Mouse (Mus musculus): Measurements from ENCODE around the gene Nop53.

Gene Nop53

DNA sequence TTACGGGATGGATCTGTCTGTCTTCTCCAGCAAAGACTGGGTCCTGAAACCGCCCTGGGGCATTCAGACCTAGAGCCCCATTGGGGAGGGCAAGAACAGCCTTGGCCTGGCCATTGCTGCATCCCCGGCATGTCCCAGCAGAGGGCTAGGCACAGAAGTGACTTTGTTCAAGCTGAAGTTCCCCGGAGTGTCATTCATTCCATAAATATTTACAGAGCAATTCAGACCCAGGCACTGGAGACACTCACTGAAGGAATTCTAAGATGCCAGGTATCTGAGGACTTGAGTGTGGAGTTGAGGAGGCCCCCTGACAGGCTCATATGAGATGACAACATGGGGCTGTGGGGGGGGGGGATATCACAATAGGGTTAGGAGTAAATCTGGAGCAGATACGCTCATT lies 10.3 kb upstream of the Nop53 start:
- DNase-seq (ENCODE audit: low spot score in 2 of 2): no peak

GRCm38 (mm10) chr7:15955509-15955908 lies 9.6 kb upstream of the Nop53 start:
- DNase-seq (ENCODE audit: low spot score in 2 of 2): no peak

DNA sequence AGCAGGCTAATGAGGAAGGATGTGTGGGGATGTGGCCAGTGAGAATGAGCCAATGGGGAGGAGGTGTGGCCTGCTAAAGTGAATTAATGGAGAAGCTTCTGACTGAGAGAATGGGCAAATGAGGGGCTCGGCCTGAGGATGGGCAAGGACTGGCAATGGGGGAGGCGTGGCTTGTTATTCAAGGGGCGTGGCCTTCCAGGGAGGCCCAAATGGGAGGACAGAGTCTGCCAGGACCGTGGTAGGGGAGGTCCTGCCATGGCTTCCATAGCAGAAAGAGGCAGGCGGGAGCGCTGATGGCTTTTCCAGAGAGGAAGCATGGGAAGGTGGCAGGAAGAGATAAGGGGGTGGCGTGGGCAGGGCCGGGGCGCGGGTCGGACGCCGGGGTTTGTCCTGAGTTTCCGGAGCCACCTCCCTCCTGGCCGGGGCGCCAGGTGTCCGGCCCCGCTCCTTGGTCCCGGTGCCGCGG lies 9.1 kb upstream of the Nop53 start:
- DNase-seq (ENCODE audit: low spot score in 2 of 2): peak; percentile 34 to 71

GRCm38 (mm10) chr7:15954436-15954835 lies 8.6 kb upstream of the Nop53 start:
- DNase-seq (ENCODE audit: low spot score in 2 of 2): no peak

GRCm38 (mm10) chr7:15953307-15954074 lies 7.6 kb upstream of the Nop53 start:
- peak in 1 of 2 experiments; percentile 70 for DNase-seq (ENCODE audit: low spot score in 2 of 2)

- peak in 1 of 2 experiments; percentile 53 for DNase-seq (ENCODE audit: low spot score in 2 of 2)
These were observed 6.5 kb upstream of the Nop53 start for GRCm38 (mm10) chr7:15952416-15952815.

GRCm38 (mm10) chr7:15950008-15950407 lies 4.1 kb upstream of the Nop53 start:
- no peak for DNase-seq (ENCODE audit: low spot score in 2 of 2)

DNA sequence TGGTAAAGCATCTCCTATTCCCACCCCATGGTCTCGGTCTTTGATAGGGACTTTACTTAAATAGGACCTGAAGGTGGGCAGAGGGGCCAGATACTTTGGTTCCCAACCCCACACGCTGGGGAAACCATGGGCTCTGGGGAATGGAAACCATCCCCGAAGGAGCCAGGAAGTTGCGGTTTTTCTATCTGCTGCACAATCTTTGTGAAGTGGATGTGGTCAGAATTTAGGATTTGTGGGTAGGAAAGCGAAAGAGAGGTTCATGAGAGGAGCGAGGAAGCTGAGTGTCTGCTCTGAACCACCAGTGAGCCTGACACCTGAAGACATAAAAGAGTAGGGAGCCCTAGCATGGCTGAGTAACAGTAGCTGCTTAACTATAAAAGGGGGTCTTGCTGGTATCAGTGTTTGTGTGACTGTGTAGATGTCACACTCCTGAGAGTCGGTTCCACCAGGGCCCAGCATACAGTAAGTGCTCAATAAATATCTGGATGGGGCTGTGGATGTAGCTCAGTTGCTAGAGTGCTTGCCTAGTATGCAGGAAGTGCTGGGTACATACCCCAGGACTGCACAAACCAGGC lies 3.4 kb upstream of the Nop53 start:
- DNase-seq (ENCODE audit: low spot score in 2 of 2): no peak

DNA sequence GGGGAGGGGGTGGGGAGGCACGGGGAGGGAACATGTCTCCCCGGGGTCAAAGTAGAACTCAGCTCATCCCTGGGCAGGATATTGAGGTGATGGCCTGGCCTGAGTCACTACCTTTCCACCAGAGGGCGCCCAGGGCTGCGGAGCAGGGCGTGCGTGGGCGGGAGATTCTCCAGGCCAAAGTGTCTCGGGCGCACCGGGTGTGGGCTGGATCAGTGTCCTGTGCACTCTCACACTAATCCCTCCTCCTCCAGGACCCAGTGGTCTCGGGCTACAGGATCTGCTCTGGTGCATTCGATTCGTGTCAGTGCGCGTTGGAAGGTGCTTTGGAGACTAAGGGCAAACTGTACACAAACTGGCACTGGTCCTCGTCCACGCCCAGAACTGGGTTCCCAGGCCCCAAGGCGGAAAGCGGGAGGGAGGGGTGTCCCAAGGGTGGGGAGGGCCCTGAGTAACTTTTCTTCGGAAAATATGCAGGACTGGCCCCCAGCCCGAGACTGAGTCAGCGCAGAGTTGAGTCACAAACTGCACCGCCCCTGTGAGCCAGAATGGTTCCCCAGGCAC lies 2.6 kb upstream of the Nop53 start:
- DNase-seq (ENCODE audit: low spot score in 2 of 2): peak; percentile 80 to 93

DNA sequence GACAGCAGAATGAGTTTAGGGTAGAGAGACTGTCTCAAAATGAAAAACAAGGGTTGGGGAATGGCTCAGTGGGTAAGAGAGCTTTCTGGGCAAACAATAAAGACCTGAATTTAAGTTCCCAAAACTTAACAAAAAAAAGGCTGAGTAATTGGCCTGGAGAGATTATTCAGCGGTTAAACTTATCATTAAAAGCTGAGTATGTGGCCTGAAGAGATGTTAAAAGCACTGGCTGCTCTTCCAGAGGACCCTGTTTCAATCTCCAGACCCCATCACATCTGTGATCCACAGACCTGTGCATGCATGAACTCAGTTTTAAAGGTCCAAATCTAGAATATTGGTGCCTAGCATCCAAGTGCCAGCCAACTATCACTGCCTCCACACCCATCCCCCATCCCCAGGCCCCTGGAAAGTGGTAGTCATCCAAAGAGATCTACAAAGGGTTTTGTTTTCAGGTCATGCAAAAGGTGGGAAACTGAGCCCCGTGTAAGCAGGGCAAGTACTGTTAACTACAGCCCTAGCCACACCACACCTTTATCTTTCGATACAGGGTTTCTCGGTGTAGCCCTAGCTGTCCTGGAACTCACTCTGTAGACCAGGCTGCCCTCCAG lies 1.9 kb upstream of the Nop53 start:
- DNase-seq (ENCODE audit: low spot score in 2 of 2): no peak

DNA sequence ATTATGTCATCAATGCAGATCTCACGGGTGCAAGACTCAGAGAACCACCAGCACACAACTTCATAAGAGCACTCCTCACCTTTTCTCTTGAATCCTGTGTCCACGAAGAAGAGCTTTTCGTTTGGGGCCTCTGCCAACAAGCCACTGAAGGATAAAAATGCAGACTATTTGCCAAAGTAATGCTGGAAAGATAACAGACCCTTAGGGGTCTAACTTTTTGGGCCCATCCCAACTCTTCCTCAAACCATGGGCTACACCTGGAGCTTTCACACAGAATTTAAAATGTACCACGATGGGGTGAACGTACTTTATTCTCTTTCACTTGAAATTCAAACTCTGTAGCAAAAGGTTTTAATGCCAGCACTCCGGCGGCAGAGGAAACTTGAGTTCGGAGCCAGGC lies 663 bp downstream of the Nop53 start:
- no peak for DNase-seq (ENCODE audit: low spot score in 2 of 2)

DNA sequence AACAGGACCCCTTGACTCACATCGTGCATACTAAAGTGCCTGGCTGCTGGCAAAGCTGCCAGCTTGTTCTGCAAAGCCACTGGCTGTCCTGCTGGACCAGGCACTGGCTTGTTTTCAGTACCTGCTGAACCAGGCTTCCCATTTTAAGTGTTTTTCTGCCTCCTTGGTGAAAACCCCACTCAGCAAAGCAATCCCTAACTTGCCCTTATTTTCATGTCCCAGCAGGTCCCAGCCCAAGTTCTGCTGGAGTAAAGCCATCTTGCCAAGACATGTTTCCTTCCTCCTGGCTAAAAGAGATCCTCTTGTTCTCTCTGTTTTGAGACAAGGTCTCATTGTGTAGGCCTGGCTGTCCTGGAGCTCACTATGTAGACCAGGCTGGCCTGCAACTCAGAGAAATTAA lies 1.6 kb downstream of the Nop53 start:
- no peak for DNase-seq (ENCODE audit: low spot score in 2 of 2)

- no peak for DNase-seq (ENCODE audit: low spot score in 2 of 2)
These were observed 7.3 kb downstream of the Nop53 start for GRCm38 (mm10) chr7:15938621-15939020.

DNA sequence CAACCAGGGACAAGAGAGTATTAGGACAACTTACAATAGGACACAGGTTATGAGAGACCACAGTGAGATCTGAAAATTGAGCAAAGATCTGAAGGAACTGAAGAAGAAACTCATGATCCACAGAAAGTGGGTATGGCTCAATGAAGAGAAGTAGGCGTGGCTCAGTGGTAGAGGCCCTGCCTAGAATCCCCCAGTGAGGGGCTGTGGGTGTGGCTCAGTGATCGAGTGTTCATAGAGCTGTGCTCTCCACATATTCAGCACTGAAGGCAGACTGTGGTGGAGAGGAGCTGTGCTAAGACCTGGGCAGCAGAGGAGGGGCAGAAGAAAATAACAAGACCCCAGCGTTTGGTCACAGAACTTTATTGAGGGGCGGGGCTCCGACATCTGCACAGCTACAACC lies 8.4 kb downstream of the Nop53 start:
- no peak for DNase-seq (ENCODE audit: low spot score in 2 of 2)

GRCm38 (mm10) chr7:15933437-15934359 lies 12.2 kb downstream of the Nop53 start:
- no peak for DNase-seq (ENCODE audit: low spot score in 2 of 2)

- DNase-seq (ENCODE audit: low spot score in 2 of 2): no peak
These were observed 14.2 kb downstream of the Nop53 start for GRCm38 (mm10) chr7:15931635-15932034.

DNA sequence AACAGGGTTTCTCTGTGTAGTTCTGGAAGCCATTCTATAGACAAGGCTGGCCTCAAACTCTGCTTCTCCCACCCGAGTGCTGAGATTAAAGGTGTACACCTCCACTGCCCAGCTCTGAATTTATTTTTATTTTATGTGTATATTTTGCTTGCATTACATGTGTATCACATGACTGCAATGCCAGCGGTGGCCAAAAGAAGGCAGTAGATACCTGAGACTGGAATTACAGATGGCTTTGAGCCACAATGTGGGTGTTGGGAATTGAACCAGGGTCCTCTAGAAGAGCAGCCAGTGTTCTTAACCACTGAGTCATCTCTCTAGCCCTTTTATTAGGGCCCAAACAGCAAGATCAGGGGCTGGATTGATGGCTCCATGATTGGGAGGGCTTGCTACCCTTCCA lies 15.3 kb downstream of the Nop53 start:
- DNase-seq (ENCODE audit: low spot score in 2 of 2): no peak

DNA sequence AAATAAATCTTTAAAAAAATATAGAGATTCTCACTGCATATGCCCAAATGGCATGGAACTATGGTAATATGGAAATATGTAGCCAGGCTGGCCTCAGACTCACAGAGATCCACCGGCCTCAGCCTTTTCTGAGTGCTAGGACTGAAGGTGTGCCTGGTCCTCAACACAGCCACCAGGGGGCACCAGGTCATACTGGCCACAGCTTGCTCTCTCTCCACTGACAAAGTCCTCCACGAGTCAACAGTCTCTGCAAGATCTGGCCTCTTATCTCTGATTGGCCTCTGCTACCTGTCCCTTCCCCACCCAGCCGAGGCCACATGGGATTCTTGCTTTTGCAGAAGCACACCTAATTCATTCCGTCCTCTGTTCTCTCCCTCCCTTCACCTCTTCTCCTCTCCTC lies 16.0 kb downstream of the Nop53 start:
- DNase-seq (ENCODE audit: low spot score in 2 of 2): peak; percentile 52 to 84

DNA sequence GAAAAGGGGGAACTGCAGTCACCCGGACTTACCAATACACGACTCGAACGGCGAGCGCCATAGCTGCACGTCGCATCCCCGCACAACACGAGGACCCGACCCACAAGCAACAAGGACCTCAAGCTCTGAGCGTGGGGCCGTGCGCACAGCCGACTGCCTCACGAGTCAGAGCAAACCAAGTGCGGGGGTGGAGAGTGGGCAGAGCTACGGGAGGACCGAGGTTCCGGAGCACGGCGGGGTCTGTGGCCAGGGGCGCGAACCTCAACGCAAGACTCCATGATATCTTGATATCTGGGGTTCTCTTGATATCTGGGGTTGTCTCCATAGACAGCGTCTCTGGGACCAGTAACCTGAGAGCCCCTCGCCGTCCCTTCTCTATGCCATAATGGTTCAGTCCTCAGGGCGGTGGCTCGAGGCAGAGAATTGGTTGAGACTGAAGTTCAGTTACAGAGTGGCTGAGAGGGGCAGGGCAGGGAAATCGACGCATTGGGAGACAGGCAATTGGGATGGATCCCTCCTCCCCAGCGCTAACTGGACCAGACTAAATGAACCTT lies 23.6 kb downstream of the Nop53 start, which contains the start of gene Selenow:
TSS of gene Selenow (minus strand) at position 183 of the 554 bp plus-strand sequence.
- DNase-seq (ENCODE audit: low spot score in 2 of 2): peak; percentile 90 to 93

- peak; percentile 40 to 48 for DNase-seq (ENCODE audit: low spot score in 2 of 2)
These were observed 24.1 kb downstream of the Nop53 start for GRCm38 (mm10) chr7:15921796-15922195.

- DNase-seq (ENCODE audit: low spot score in 2 of 2): no peak
These were observed 25.2 kb downstream of the Nop53 start for GRCm38 (mm10) chr7:15920645-15921190.
